Mouse (Mus musculus) lung, embryonic 14.5 days (tissue): ENCODE measurements around the gene Dap. TPM values are rescaled to one million over a fixed set of nuclear protein-coding genes. Genes with fewer than 3 reads are reported as not detected.
A peak's percentile ranks its signal among the peaks of the same experiment; 100 is the strongest.

Source experiments
- ATAC-seq: fragments of 200-750 bp; cut with Nextera tagmentation; 2 replicates; pipeline ENCODE4 v1.8.0; 2017; ENCODE audit warnings: mild to moderate bottlenecking, moderate TSS enrichment, moderate library complexity; ENCODE audit not compliant: insufficient read depth
- DNase-seq: peaks from one replicate; pipeline ENCODE4 v3.0.0-alpha.2; 2015
- H3K27ac ChIP-seq: fragments of 300-500 bp; sonication (generic); 2 replicates; pipeline ENCODE4 v1.5.1; 2014; ENCODE audit warnings: low read depth, mild to moderate bottlenecking, moderate library complexity
- H3K27me3 ChIP-seq: fragments of 300-500 bp; sonication (generic); 2 replicates; pipeline ENCODE4 v1.6.1; 2014; ENCODE audit warnings: low read length, control low read depth; ENCODE audit not compliant: insufficient read depth
- H3K36me3 ChIP-seq: fragments of 300-500 bp; sonication (generic); 2 replicates; pipeline ENCODE4 v1.6.1; 2014; ENCODE audit warnings: control low read depth; ENCODE audit not compliant: insufficient read depth
- H3K4me1 ChIP-seq: fragments of 300-500 bp; sonication (generic); 2 replicates; pipeline ENCODE4 v1.6.1; 2014; ENCODE audit warnings: antibody characterized with exemption, control low read depth; ENCODE audit not compliant: insufficient read depth
- H3K4me2 ChIP-seq: fragments of 300-500 bp; sonication (generic); 2 replicates; pipeline ENCODE4 v1.6.1; 2014; ENCODE audit warnings: mild to moderate bottlenecking
- H3K4me3 ChIP-seq: fragments of 300-500 bp; sonication (generic); 2 replicates; pipeline ENCODE4 v1.5.1; 2014; ENCODE audit warnings: low read depth, low read length
- H3K9ac ChIP-seq: fragments of 300-500 bp; sonication (generic); 2 replicates; pipeline ENCODE4 v1.6.1; 2014
- H3K9me3 ChIP-seq: fragments of 300-500 bp; sonication (generic); 2 replicates; pipeline ENCODE4 v1.6.1; 2016; ENCODE audit warnings: low read depth, low read length, control low read depth
- CTCF ChIP-seq: IDR thresholded peaks from 2 replicates; pipeline ENCODE4 v1.5.1; 2016; ENCODE audit warnings: antibody characterized with exemption, low read depth
- WGBS: fragments of 180-500 bp; shearing (Covaris S2); extraction: QIAGEN DNeasy Blood & Tissue Kit; methylation state at CpG from one replicate; pipeline ENCODE4 v1.1.7; 2014; 5-methylcytosine and 5-hydroxymethylcytosine counted together
- polyA plus RNA-seq: library from polyadenylated mRNA; unstranded; fragments of >200 nt; fragmentation: Nextera tagmentation; extraction: Ambion mirVana; gene quantifications from 2 replicates; pipeline ENCODE4 v1.2.1, GENCODE M21; 2014

Gene Dap
- polyA plus RNA-seq, 1 experiment from 2014 or later: 97.1 TPM

- H3K4me1 ChIP-seq: no peaks in the 10 kb centered on the region
- TF ChIP-seq CTCF: no peak
- ATAC-seq (no peak), DNase-seq (no peak)
- H3K4me3 ChIP-seq: peak overlapping the region; percentile 65; the same call in 1 of the 2 replicates
- peak overlapping the region; percentile 75 for H3K4me2 ChIP-seq
- 0 out of 2 replicates have a peak, but pooled peaks cover under 1% of the 10 kb centered on the region for H3K36me3 ChIP-seq
- 78% methylated on average over 4 of the region's 4 CpGs for WGBS
- no peaks in the 10 kb centered on the region for H3K9me3 ChIP-seq
- no peak overlapping the region for H3K9ac ChIP-seq
- peak overlapping the region; percentile 60; the same call in 1 of the 2 replicates for H3K27ac ChIP-seq
- no peaks in the 10 kb centered on the region for H3K27me3 ChIP-seq
These were observed 1.7 kb downstream of the Dap start for GRCm38 (mm10) chr15:31225643-31226325.

- Histone ChIP-seq H3K9me3 (no peaks in the 10 kb centered on the region), H3K4me3 (no peak overlapping the region), H3K36me3 (peaks cover 6% of the 10 kb centered on the region; the same call in 1 of the 2 replicates), H3K27me3 (no peaks in the 10 kb centered on the region), H3K9ac (no peak overlapping the region), H3K27ac (no peak overlapping the region), H3K4me2 (peak overlapping the region; percentile 75; the same call in 1 of the 2 replicates), H3K4me1 (no peaks in the 10 kb centered on the region)
- ATAC-seq (no peak), DNase-seq (no peak)
- 62% methylated on average over 6 of the region's 6 CpGs for WGBS
- peak; percentile 23; the same call in 1 of the 2 replicates for TF ChIP-seq CTCF
These were observed 2.4 kb downstream of the Dap start for GRCm38 (mm10) chr15:31226464-31226863.

- no peaks in the 10 kb centered on the region for H3K27me3 ChIP-seq
- H3K9me3 ChIP-seq: no peaks in the 10 kb centered on the region
- H3K27ac ChIP-seq: no peak overlapping the region
- no peak overlapping the region for H3K4me2 ChIP-seq
- no peak overlapping the region for H3K4me3 ChIP-seq
- no peaks in the 10 kb centered on the region for H3K4me1 ChIP-seq
- peaks cover 6% of the 10 kb centered on the region; the same call in 1 of the 2 replicates for H3K36me3 ChIP-seq
- 89% methylated on average over 8 of the region's 8 CpGs for WGBS
- DNase-seq: no peak
- no peak for ATAC-seq
- no peak overlapping the region for H3K9ac ChIP-seq
- no peak for TF ChIP-seq CTCF
These were observed 3.7 kb downstream of the Dap start for GRCm38 (mm10) chr15:31227793-31228192.

GRCm38 (mm10) chr15:31233006-31233405 is 8.9 kb downstream of the Dap start:
- no peak for TF ChIP-seq CTCF
- ATAC-seq (no peak), DNase-seq (no peak)
- Histone ChIP-seq H3K27me3 (no peaks in the 10 kb centered on the region), H3K9ac (no peak overlapping the region), H3K27ac (no peak overlapping the region), H3K36me3 (peaks cover 31% of the 10 kb centered on the region), H3K4me2 (no peak overlapping the region), H3K4me3 (no peak overlapping the region), H3K9me3 (no peaks in the 10 kb centered on the region), H3K4me1 (no peaks in the 10 kb centered on the region)
- WGBS: 96% methylated on average over 1 of the region's 1 CpGs

- 74% methylated on average over 9 of the region's 9 CpGs for WGBS
- Histone ChIP-seq H3K9me3 (no peaks in the 10 kb centered on the region), H3K4me1 (no peaks in the 10 kb centered on the region), H3K9ac (no peak overlapping the region), H3K27me3 (no peaks in the 10 kb centered on the region), H3K4me3 (no peak overlapping the region), H3K27ac (no peak overlapping the region), H3K4me2 (no peak overlapping the region), H3K36me3 (peaks cover 36% of the 10 kb centered on the region)
- ATAC-seq (no peak), DNase-seq (no peak)
- no peak for TF ChIP-seq CTCF
These were observed 11.9 kb downstream of the Dap start for GRCm38 (mm10) chr15:31235794-31236548.

- Histone ChIP-seq H3K4me2 (no peak overlapping the region), H3K4me3 (no peak overlapping the region), H3K36me3 (peaks cover 32% of the 10 kb centered on the region), H3K9ac (no peak overlapping the region), H3K9me3 (no peaks in the 10 kb centered on the region), H3K4me1 (no peaks in the 10 kb centered on the region), H3K27ac (no peak overlapping the region), H3K27me3 (no peaks in the 10 kb centered on the region)
- no peak for DNase-seq
- no peak for TF ChIP-seq CTCF
- 82% methylated on average over 9 of the region's 9 CpGs for WGBS
- ATAC-seq: no peak
These were observed 12.4 kb downstream of the Dap start for GRCm38 (mm10) chr15:31236549-31236907.

GRCm38 (mm10) chr15:31237368-31237767 is 13.3 kb downstream of the Dap start:
- Histone ChIP-seq H3K27me3 (no peaks in the 10 kb centered on the region), H3K4me3 (no peak overlapping the region), H3K9ac (no peak overlapping the region), H3K9me3 (no peaks in the 10 kb centered on the region), H3K27ac (no peak overlapping the region), H3K36me3 (peaks cover 36% of the 10 kb centered on the region), H3K4me1 (no peaks in the 10 kb centered on the region), H3K4me2 (no peak overlapping the region)
- DNase-seq (no peak), ATAC-seq (no peak)
- WGBS: 66% methylated on average over 11 of the region's 11 CpGs
- no peak for TF ChIP-seq CTCF
